Mouse (Mus musculus) cerebellum, postnatal 36 days (tissue): ENCODE data around the gene Pcp4.

Experiments
- DNase-seq, 2 experiments: peaks; one replicate each; pipeline ENCODE4 v3.0.0; 2021 to 2022; ENCODE audit warnings: mixed read lengths in 2 of 2

Gene Pcp4

GRCm38 (mm10) chr16:96491530-96491929 is 24.1 kb downstream of the Pcp4 start:
- no peak for DNase-seq

- DNase-seq: no peak
Observed at GRCm38 (mm10) chr16:96494079-96494478, 26.7 kb downstream of the Pcp4 start.

GRCm38 (mm10) chr16:96498951-96499350 is 31.5 kb downstream of the Pcp4 start:
- DNase-seq: no peak

- no peak for DNase-seq
Observed at GRCm38 (mm10) chr16:96501241-96501640, 33.8 kb downstream of the Pcp4 start.

- no peak for DNase-seq
Observed at GRCm38 (mm10) chr16:96502586-96502985, 35.2 kb downstream of the Pcp4 start.

- DNase-seq: no peak
Observed at GRCm38 (mm10) chr16:96514466-96514865, 47.1 kb downstream of the Pcp4 start.

GRCm38 (mm10) chr16:96527476-96527875 is 60.1 kb downstream of the Pcp4 start:
- no peak for DNase-seq

- DNase-seq: no peak
Observed at GRCm38 (mm10) chr16:96528471-96528870, 61.1 kb downstream of the Pcp4 start.

- DNase-seq: no peak
Observed at GRCm38 (mm10) chr16:96529896-96530568, 62.6 kb downstream of the Pcp4 start.

GRCm38 (mm10) chr16:96530569-96530898 is 63.1 kb downstream of the Pcp4 start:
- no peak for DNase-seq

- no peak for DNase-seq
Observed at GRCm38 (mm10) chr16:96531029-96531428, 63.6 kb downstream of the Pcp4 start.

- DNase-seq: peak in 1 of 2 experiments; percentile 10
Observed at GRCm38 (mm10) chr16:96533710-96534109, 66.3 kb downstream of the Pcp4 start.

- DNase-seq: no peak
Observed at GRCm38 (mm10) chr16:96535271-96535670, 67.9 kb downstream of the Pcp4 start.

GRCm38 (mm10) chr16:96536426-96536825 is 69.0 kb downstream of the Pcp4 start:
- DNase-seq: no peak

- no peak for DNase-seq
Observed at GRCm38 (mm10) chr16:96539091-96539490, 71.7 kb downstream of the Pcp4 start.

GRCm38 (mm10) chr16:96541056-96541455 is 73.7 kb downstream of the Pcp4 start:
- no peak for DNase-seq

GRCm38 (mm10) chr16:96552680-96553079 is 85.3 kb downstream of the Pcp4 start:
- DNase-seq: no peak

- no peak for DNase-seq
Observed at GRCm38 (mm10) chr16:96555412-96555811, 88.0 kb downstream of the Pcp4 start.

- DNase-seq: no peak
Observed at GRCm38 (mm10) chr16:96556621-96557020, 89.2 kb downstream of the Pcp4 start.

GRCm38 (mm10) chr16:96558341-96558740 is 90.9 kb downstream of the Pcp4 start:
- DNase-seq: no peak

- DNase-seq: no peak
Observed at GRCm38 (mm10) chr16:96559796-96560195, 92.4 kb downstream of the Pcp4 start.

- DNase-seq: no peak
Observed at GRCm38 (mm10) chr16:96563350-96564257, 96.2 kb downstream of the Pcp4 start.

- no peak for DNase-seq
Observed at GRCm38 (mm10) chr16:96567428-96567827, 100.0 kb downstream of the Pcp4 start.
